Mouse (Mus musculus): ENCODE measurements around the gene Ccdc170. TPM values are rescaled to one million over a fixed set of nuclear protein-coding genes. Genes with fewer than 3 reads are reported as not detected.

Gene Ccdc170
- polyA plus RNA-seq, 1 experiment from 2014 or later: 0.06 TPM

DNA sequence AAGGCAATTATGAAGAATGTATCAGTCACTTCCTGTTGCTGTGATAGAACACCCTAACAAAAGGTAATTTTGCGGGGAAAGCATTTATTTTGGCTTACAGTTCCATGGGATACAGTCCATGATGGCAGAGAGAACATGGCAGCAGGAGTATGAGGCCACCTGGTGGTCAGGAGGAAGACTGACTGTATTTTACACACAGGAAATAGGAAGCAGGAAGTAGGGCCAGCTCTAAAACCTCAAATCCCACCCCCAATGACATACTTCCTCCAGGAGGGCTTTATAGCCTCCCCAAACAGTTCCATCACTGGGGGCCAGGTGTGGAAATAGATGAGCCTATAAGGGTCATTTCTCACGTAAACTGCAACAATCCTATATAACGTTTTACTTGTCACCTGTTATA is 39.8 kb downstream of the Ccdc170 start:
- DNase-seq (ENCODE audit: low spot score) (no peak), ATAC-seq (replicated peaks; ENCODE audit: insufficient number of reproducible peaks, low FRiP score, low TSS enrichment, low read depth) (no peak)
- H3K27me3 ChIP-seq (ENCODE audit: control insufficient read depth, insufficient read depth, low read length): no peaks in the 10 kb centered on the region
- WGBS: 94% methylated on average over 3 of the region's 3 CpGs
- no peak overlapping the region for H3K4me3 ChIP-seq (ENCODE audit: low read depth, low read length)
- H3K4me2 ChIP-seq (ENCODE audit: low read depth, low read length): no peak overlapping the region
- no peak overlapping the region for H3K27ac ChIP-seq (replicated peaks; ENCODE audit: low read depth, low read length)
- H3K36me3 ChIP-seq (replicated peaks; ENCODE audit: control insufficient read depth, insufficient read depth, low read depth, low read length): no peaks in the 10 kb centered on the region
- H3K9me3 ChIP-seq (replicated peaks; ENCODE audit: control insufficient read depth, low read length): no peaks in the 10 kb centered on the region; the same call in 1 of the 2 replicates
- no peak overlapping the region for H3K9ac ChIP-seq (replicated peaks; ENCODE audit: low read length)
- H3K4me1 ChIP-seq (ENCODE audit: control insufficient read depth, insufficient read depth, low read length): no peaks in the 10 kb centered on the region

DNA sequence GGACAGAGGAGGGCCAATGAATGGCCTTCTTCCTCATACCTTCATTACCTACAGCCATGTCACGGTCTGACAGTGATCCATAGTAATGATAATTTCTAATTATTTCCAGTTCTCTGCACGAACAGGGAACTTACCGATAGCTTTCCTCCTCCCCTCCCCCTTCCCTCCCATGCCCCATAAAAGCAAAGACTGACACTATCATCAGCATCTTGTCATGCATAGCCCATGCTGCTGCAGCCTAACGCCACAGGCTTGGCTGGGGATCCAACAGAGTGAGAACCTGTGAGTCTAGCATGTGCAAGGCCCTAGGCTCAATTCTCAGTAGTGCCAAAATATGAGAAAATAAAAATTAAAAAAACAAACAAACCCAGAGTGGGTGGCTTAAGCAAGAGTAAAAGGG is 40.8 kb downstream of the Ccdc170 start:
- H3K4me3 ChIP-seq (ENCODE audit: low read depth, low read length): no peak overlapping the region
- no peaks in the 10 kb centered on the region for H3K4me1 ChIP-seq (ENCODE audit: control insufficient read depth, insufficient read depth, low read length)
- H3K27me3 ChIP-seq (ENCODE audit: control insufficient read depth, insufficient read depth, low read length): no peaks in the 10 kb centered on the region
- no peaks in the 10 kb centered on the region for H3K36me3 ChIP-seq (replicated peaks; ENCODE audit: control insufficient read depth, insufficient read depth, low read depth, low read length)
- ATAC-seq (replicated peaks; ENCODE audit: insufficient number of reproducible peaks, low FRiP score, low TSS enrichment, low read depth) (no peak), DNase-seq (ENCODE audit: low spot score) (no peak)
- no peak overlapping the region for H3K4me2 ChIP-seq (ENCODE audit: low read depth, low read length)
- 56% methylated on average over 4 of the region's 4 CpGs for WGBS
- no peak overlapping the region for H3K27ac ChIP-seq (replicated peaks; ENCODE audit: low read depth, low read length)
- no peak overlapping the region for H3K9ac ChIP-seq (replicated peaks; ENCODE audit: low read length)
- no peaks in the 10 kb centered on the region; the same call in 1 of the 2 replicates for H3K9me3 ChIP-seq (replicated peaks; ENCODE audit: control insufficient read depth, low read length)

DNA sequence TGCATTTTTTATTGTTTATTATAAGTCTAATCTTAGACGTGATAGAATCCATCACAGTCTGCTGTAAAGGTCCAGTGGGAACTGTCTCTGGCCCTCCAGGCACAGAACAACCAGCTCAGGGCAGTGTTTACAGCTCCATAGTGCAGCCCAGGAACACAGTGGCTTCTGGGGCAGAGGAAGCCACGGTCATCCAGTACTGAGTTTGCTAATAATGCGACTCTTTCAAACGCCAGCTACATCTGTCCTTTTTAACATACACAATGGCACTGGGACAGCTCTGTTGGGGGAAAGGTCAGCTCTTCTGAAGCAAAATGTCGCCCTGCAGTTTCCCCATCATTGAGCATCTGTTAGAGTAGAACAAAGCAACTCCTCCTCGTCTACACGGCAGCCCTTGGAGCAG is 45.7 kb downstream of the Ccdc170 start:
- H3K9ac ChIP-seq (replicated peaks; ENCODE audit: low read length): no peak overlapping the region
- H3K4me2 ChIP-seq (ENCODE audit: low read depth, low read length): no peak overlapping the region
- no peaks in the 10 kb centered on the region for H3K36me3 ChIP-seq (replicated peaks; ENCODE audit: control insufficient read depth, insufficient read depth, low read depth, low read length)
- H3K4me1 ChIP-seq (ENCODE audit: control insufficient read depth, insufficient read depth, low read length): no peaks in the 10 kb centered on the region
- no peak for ATAC-seq (replicated peaks; ENCODE audit: insufficient number of reproducible peaks, low FRiP score, low TSS enrichment, low read depth)
- H3K27ac ChIP-seq (replicated peaks; ENCODE audit: low read depth, low read length): no peak overlapping the region
- DNase-seq (ENCODE audit: low spot score): no peak
- no peaks in the 10 kb centered on the region for H3K9me3 ChIP-seq (replicated peaks; ENCODE audit: control insufficient read depth, low read length)
- no peak overlapping the region for H3K4me3 ChIP-seq (ENCODE audit: low read depth, low read length)
- 46% methylated on average over 7 of the region's 7 CpGs for WGBS
- H3K27me3 ChIP-seq (ENCODE audit: control insufficient read depth, insufficient read depth, low read length): no peaks in the 10 kb centered on the region

DNA sequence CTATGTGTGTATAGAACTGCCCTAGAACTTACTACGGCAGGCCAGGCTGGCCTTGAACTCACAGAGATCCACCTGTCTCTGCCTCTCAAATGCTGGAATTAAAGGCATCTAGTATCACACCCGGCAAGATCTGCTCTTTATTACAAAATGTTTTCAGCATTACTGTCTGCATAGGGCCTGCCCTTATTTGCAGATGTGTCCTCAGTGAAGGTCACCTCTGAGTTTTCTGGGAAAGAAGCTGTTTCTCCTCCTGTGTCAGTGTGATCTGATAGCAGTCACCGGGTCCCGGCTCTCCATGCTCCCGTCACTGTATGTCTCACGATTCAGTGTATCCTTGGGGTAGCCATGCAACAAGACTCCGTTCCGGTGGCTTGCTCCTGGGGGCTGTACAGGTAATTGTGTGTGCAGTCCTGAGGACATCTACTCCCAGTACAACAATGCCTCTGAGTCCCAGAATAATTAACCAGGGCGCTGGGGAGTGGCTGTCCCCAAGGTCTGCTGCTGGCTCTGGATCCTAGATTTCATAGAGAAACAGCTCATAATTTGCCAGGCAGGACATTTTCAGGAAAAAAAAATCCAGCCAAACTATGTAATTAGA is 48.4 kb downstream of the Ccdc170 start:
- DNase-seq (ENCODE audit: low spot score) (no peak), ATAC-seq (replicated peaks; ENCODE audit: insufficient number of reproducible peaks, low FRiP score, low TSS enrichment, low read depth) (no peak)
- H3K27me3 ChIP-seq (ENCODE audit: control insufficient read depth, insufficient read depth, low read length): no peaks in the 10 kb centered on the region
- WGBS: 86% methylated on average over 9 of the region's 9 CpGs
- H3K4me2 ChIP-seq (ENCODE audit: low read depth, low read length): no peak overlapping the region
- no peak overlapping the region for H3K4me3 ChIP-seq (ENCODE audit: low read depth, low read length)
- H3K27ac ChIP-seq (replicated peaks; ENCODE audit: low read depth, low read length): no peak overlapping the region
- H3K9me3 ChIP-seq (replicated peaks; ENCODE audit: control insufficient read depth, low read length): no peaks in the 10 kb centered on the region
- H3K9ac ChIP-seq (replicated peaks; ENCODE audit: low read length): no peak overlapping the region
- no peaks in the 10 kb centered on the region for H3K4me1 ChIP-seq (ENCODE audit: control insufficient read depth, insufficient read depth, low read length)
- no peaks in the 10 kb centered on the region for H3K36me3 ChIP-seq (replicated peaks; ENCODE audit: control insufficient read depth, insufficient read depth, low read depth, low read length)

DNA sequence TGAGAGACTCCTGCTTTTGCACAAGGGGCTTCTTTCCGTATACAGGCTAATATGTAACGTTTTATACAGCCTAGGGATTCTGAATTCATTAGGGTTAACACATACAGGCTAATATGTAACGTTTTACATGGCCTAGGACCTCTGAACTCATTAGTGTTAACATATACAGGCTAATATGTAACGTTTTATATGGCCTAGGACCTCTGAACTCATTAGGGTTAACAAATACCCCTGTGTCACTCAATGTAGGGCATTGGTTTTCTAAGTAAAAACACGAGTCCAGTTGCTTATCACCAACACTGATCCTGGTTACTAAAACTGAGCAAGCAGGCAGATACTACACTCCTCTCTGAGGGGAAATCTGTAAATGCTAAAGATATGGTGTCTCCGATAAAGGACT is 49.6 kb downstream of the Ccdc170 start:
- ATAC-seq (replicated peaks; ENCODE audit: insufficient number of reproducible peaks, low FRiP score, low TSS enrichment, low read depth): no peak
- no peaks in the 10 kb centered on the region for H3K9me3 ChIP-seq (replicated peaks; ENCODE audit: control insufficient read depth, low read length)
- H3K9ac ChIP-seq (replicated peaks; ENCODE audit: low read length): no peak overlapping the region
- no peaks in the 10 kb centered on the region for H3K27me3 ChIP-seq (ENCODE audit: control insufficient read depth, insufficient read depth, low read length)
- H3K4me1 ChIP-seq (ENCODE audit: control insufficient read depth, insufficient read depth, low read length): no peaks in the 10 kb centered on the region
- DNase-seq (ENCODE audit: low spot score): no peak
- no peak overlapping the region for H3K4me2 ChIP-seq (ENCODE audit: low read depth, low read length)
- WGBS: 70% methylated on average over 6 of the region's 6 CpGs
- no peak overlapping the region for H3K27ac ChIP-seq (replicated peaks; ENCODE audit: low read depth, low read length)
- H3K36me3 ChIP-seq (replicated peaks; ENCODE audit: control insufficient read depth, insufficient read depth, low read depth, low read length): no peaks in the 10 kb centered on the region
- no peak overlapping the region for H3K4me3 ChIP-seq (ENCODE audit: low read depth, low read length)

DNA sequence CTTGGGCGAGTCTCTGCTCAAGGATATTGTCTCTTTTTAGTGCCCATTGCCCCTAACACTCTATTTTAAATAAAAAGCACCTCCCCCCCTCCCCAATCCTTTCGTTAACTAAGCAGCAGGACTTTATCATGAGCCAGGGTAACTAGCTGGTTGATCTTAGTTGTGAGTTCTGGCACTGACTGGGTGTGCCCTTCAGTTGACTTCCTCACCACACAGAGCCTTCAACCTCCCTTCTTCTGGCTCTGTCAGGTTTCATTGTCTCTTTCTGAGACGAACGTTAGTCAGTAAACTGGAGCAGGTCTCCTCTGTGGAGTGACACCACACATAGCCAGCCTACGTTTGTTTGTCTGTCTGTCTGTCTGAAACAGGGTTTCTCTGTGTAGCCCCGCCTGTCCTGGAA is 50.4 kb downstream of the Ccdc170 start:
- no peaks in the 10 kb centered on the region for H3K27me3 ChIP-seq (ENCODE audit: control insufficient read depth, insufficient read depth, low read length)
- no peaks in the 10 kb centered on the region for H3K36me3 ChIP-seq (replicated peaks; ENCODE audit: control insufficient read depth, insufficient read depth, low read depth, low read length)
- H3K4me3 ChIP-seq (ENCODE audit: low read depth, low read length): no peak overlapping the region
- H3K4me2 ChIP-seq (ENCODE audit: low read depth, low read length): no peak overlapping the region
- no peak overlapping the region for H3K27ac ChIP-seq (replicated peaks; ENCODE audit: low read depth, low read length)
- no peak for ATAC-seq (replicated peaks; ENCODE audit: insufficient number of reproducible peaks, low FRiP score, low TSS enrichment, low read depth)
- 78% methylated on average over 6 of the region's 6 CpGs for WGBS
- H3K9ac ChIP-seq (replicated peaks; ENCODE audit: low read length): no peak overlapping the region
- no peaks in the 10 kb centered on the region for H3K9me3 ChIP-seq (replicated peaks; ENCODE audit: control insufficient read depth, low read length)
- DNase-seq (ENCODE audit: low spot score): no peak
- H3K4me1 ChIP-seq (ENCODE audit: control insufficient read depth, insufficient read depth, low read length): no peaks in the 10 kb centered on the region

DNA sequence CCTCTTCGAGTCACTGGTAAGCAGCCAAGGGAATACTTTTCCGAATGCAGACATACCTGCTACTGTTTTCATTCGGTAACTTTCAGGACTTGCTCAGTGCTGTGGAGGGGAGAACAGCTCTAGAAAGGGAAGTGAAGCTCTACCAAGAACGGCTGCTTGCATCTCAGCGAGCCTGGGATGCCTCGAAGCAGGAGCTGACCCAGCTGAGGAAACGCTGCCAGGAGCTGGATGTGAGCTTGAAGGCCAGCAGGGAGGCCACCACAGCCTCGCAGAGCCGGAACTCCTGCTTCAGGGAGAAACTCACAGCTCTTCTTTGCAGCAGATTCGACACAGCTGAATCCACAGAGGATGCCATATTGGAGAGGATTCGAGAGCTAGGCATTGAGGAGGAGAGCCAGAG is 51.6 kb downstream of the Ccdc170 start:
- no peak overlapping the region for H3K27ac ChIP-seq (replicated peaks; ENCODE audit: low read depth, low read length)
- 85% methylated on average over 11 of the region's 11 CpGs for whole genome bisulfite sequencing
- no peak overlapping the region for H3K9ac ChIP-seq (replicated peaks; ENCODE audit: low read length)
- no peaks in the 10 kb centered on the region for H3K9me3 ChIP-seq (replicated peaks; ENCODE audit: control insufficient read depth, low read length)
- no peaks in the 10 kb centered on the region for H3K4me1 ChIP-seq (ENCODE audit: control insufficient read depth, insufficient read depth, low read length)
- H3K4me2 ChIP-seq (ENCODE audit: low read depth, low read length): no peak overlapping the region
- ATAC-seq (replicated peaks; ENCODE audit: insufficient number of reproducible peaks, low FRiP score, low TSS enrichment, low read depth) (no peak), DNase-seq (ENCODE audit: low spot score) (no peak)
- H3K4me3 ChIP-seq (ENCODE audit: low read depth, low read length): no peak overlapping the region
- H3K36me3 ChIP-seq (replicated peaks; ENCODE audit: control insufficient read depth, insufficient read depth, low read depth, low read length): no peaks in the 10 kb centered on the region
- H3K27me3 ChIP-seq (ENCODE audit: control insufficient read depth, insufficient read depth, low read length): no peaks in the 10 kb centered on the region

DNA sequence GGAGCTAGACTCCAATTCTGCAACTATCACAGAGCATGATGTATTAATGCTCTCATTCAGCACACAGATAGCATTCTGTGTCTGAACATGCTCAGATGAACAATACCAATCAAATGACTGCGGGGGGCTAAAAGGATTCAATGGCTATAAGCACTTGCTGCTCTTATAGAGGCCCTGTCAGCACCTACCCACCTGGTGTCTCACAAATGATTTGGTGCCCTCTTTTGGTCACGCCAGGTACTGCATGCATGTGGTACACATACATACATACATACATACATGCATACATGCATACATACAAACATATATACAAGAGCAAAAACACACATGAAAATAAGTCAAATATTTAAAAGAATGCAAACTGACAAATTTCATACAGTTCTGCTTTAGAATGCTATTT is 63.2 kb downstream of the Ccdc170 start:
- Histone ChIP-seq H3K27ac (replicated peaks; ENCODE audit: low read depth, low read length) (no peak overlapping the region), H3K4me1 (ENCODE audit: control insufficient read depth, insufficient read depth, low read length) (no peaks in the 10 kb centered on the region), H3K27me3 (ENCODE audit: control insufficient read depth, insufficient read depth, low read length) (no peaks in the 10 kb centered on the region), H3K9ac (replicated peaks; ENCODE audit: low read length) (no peak overlapping the region), H3K4me3 (ENCODE audit: low read depth, low read length) (no peak overlapping the region), H3K9me3 (replicated peaks; ENCODE audit: control insufficient read depth, low read length) (no peaks in the 10 kb centered on the region), H3K36me3 (replicated peaks; ENCODE audit: control insufficient read depth, insufficient read depth, low read depth, low read length) (no peaks in the 10 kb centered on the region), H3K4me2 (ENCODE audit: low read depth, low read length) (no peak overlapping the region)
- 88% methylated on average over 2 of the region's 2 CpGs for WGBS
- no peak for DNase-seq (ENCODE audit: low spot score)
- ATAC-seq (replicated peaks; ENCODE audit: insufficient number of reproducible peaks, low FRiP score, low TSS enrichment, low read depth): no peak

Data from embryonic facial prominence, embryonic 11.5 days (tissue).